In the genomic region with DNA sequence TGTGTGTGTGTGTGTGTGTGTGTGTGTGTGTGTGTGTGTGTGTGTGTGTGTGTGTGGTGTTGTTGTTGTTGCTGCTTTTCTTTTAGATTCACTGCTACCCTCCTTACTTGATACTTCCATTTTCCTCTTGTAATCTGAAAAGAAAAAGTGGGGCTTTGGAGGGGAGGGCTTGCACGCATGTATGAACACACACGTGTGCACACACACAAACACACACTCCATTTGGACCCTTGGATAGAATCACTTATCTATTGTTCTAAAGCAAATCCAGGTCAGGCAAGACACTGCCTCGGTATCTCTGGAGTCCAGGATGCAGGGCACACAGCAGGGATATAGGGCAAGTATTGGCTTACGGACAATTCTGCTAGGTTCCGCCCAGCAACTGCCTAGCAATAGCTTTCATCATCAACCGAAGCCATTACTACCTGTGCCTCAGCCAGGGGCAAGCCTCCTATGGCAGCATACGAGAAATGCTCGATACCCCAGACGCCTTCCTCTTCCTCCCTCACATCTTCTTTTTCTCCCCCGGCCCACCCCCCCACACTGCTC, we compare ENCODE assay signal across 10 mouse cellular contexts. TPM values are rescaled to one million over a fixed set of nuclear protein-coding genes. Genes with fewer than 3 reads are reported as not detected.
DNase-seq lines count a peak whose midpoint lies in the region; ATAC-seq lines count a peak whose summit lies in the region.
"Had no signal": no experiment of that assay in that cellular context is flagged by ENCODE, and none has a peak within 500 bp of the region (broad histone marks: within the 10 kb centered on the region; RNA-seq: fewer than 3 reads in every experiment).

No protein-coding gene starts in this region.

- H3K27ac ChIP-seq in heart, embryonic 12.5 days (ENCODE audit: poor library complexity, severe bottlenecking), result peak overlapping the region; percentile 84
- peak overlapping the region; percentile 42; the same call in 1 of the 2 replicates for H3K27ac ChIP-seq in lung, embryonic 16.5 days (ENCODE audit: low read length)
- H3K27ac ChIP-seq in forebrain, embryonic 13.5 days, result peak overlapping the region; percentile 77
- H3K27ac ChIP-seq in midbrain, embryonic 16.5 days (ENCODE audit: low read length), result no peak overlapping the region

- no peak overlapping the region for H3K4me2 ChIP-seq in heart, embryonic 12.5 days
- no peak overlapping the region for H3K4me2 ChIP-seq in lung, embryonic 16.5 days (ENCODE audit: low read depth, low read length)
- no peak overlapping the region for H3K4me2 ChIP-seq in forebrain, embryonic 13.5 days
- H3K4me2 ChIP-seq in midbrain, embryonic 16.5 days (ENCODE audit: low read length), result no peak overlapping the region
- H3K4me2 ChIP-seq: limb, embryonic 13.5 days had no signal

- peaks cover 26% of the 10 kb centered on the region for H3K4me1 ChIP-seq in heart, embryonic 12.5 days (replicated peaks)
- peaks cover 12% of the 10 kb centered on the region for H3K4me1 ChIP-seq in lung, embryonic 16.5 days (replicated peaks; ENCODE audit: control insufficient read depth, insufficient read depth, low read length)
- peaks cover 21% of the 10 kb centered on the region for H3K4me1 ChIP-seq in forebrain, embryonic 13.5 days
- 0 out of 2 replicates have a peak, but pooled peaks cover 4% of the 10 kb centered on the region for H3K4me1 ChIP-seq in midbrain, embryonic 16.5 days (ENCODE audit: control insufficient read depth, insufficient read depth, low read length)

- ATAC-seq in heart, embryonic 12.5 days (ENCODE audit: insufficient number of reproducible peaks, low FRiP score), result no peak
- peak; percentile 11; the same call in 1 of the 2 replicates for ATAC-seq in lung, embryonic 16.5 days (ENCODE audit: low read depth)
- ATAC-seq in forebrain, embryonic 13.5 days, result peak; percentile 31; the same call in 1 of the 2 replicates
- ATAC-seq in midbrain, embryonic 16.5 days, result peak; percentile 43

- H3K36me3 ChIP-seq in heart, embryonic 12.5 days, result peaks cover 2% of the 10 kb centered on the region; the same call in 1 of the 2 replicates
- peaks cover 10% of the 10 kb centered on the region for H3K36me3 ChIP-seq in lung, embryonic 16.5 days (ENCODE audit: control insufficient read depth, insufficient read depth, low read length)
- H3K36me3 ChIP-seq in forebrain, embryonic 13.5 days (ENCODE audit: poor library complexity, severe bottlenecking), result peaks cover 4% of the 10 kb centered on the region; the same call in 1 of the 2 replicates
- no peaks in the 10 kb centered on the region for H3K36me3 ChIP-seq in midbrain, embryonic 16.5 days (ENCODE audit: control insufficient read depth, insufficient read depth, low read length)

- 66% methylated on average over 10 of the region's 10 CpGs for WGBS in heart, embryonic 12.5 days
- 67% methylated on average over 10 of the region's 10 CpGs for WGBS in lung, embryonic 16.5 days
- WGBS in forebrain, embryonic 13.5 days, result 44% methylated on average over 10 of the region's 10 CpGs
- WGBS in midbrain, embryonic 16.5 days, result 37% methylated on average over 10 of the region's 10 CpGs

- H3K9me3 ChIP-seq in heart, embryonic 12.5 days (replicated peaks), result no peaks in the 10 kb centered on the region
- H3K9me3 ChIP-seq in lung, embryonic 16.5 days (ENCODE audit: control insufficient read depth, low read length), result no peaks in the 10 kb centered on the region
- H3K9me3 ChIP-seq in forebrain, embryonic 13.5 days (replicated peaks), result no peaks in the 10 kb centered on the region
- H3K9me3 ChIP-seq in midbrain, embryonic 16.5 days (replicated peaks; ENCODE audit: control insufficient read depth, low read length, poor library complexity, severe bottlenecking), result no peaks in the 10 kb centered on the region
- H3K9me3 ChIP-seq: limb, embryonic 13.5 days had no signal

- DNase-seq in heart, adult 9 months (ENCODE audit: low spot score in 2 of 2), result no peak
- DNase-seq in lung, postnatal 36 days, result no peak
- DNase-seq in kidney, postnatal 14 days, result no peak
- no peak for DNase-seq in right cerebral cortex, postnatal 4 days
- DNase-seq: kidney, adult 2 months had no signal

- H3K4me3 ChIP-seq in heart, embryonic 12.5 days, result no peak overlapping the region
- H3K4me3 ChIP-seq in lung, embryonic 16.5 days (ENCODE audit: low read length), result no peak overlapping the region
- no peak overlapping the region for H3K4me3 ChIP-seq in forebrain, embryonic 13.5 days
- H3K4me3 ChIP-seq in midbrain, embryonic 16.5 days (ENCODE audit: low read depth, low read length), result no peak overlapping the region
- H3K4me3 ChIP-seq: limb, embryonic 13.5 days had no signal

- no peaks in the 10 kb centered on the region for H3K27me3 ChIP-seq in heart, embryonic 12.5 days (replicated peaks)
- no peaks in the 10 kb centered on the region for H3K27me3 ChIP-seq in lung, embryonic 16.5 days (ENCODE audit: control insufficient read depth, insufficient read depth, low read depth, low read length)
- no peaks in the 10 kb centered on the region for H3K27me3 ChIP-seq in forebrain, embryonic 13.5 days
- H3K27me3 ChIP-seq in midbrain, embryonic 16.5 days (ENCODE audit: control insufficient read depth, insufficient read depth, low read depth, low read length), result no peaks in the 10 kb centered on the region
- H3K27me3 ChIP-seq: limb, embryonic 13.5 days had no signal

- H3K9ac ChIP-seq in heart, embryonic 12.5 days, result no peak overlapping the region
- H3K9ac ChIP-seq in lung, embryonic 16.5 days (ENCODE audit: low read length), result no peak overlapping the region
- no peak overlapping the region for H3K9ac ChIP-seq in forebrain, embryonic 13.5 days
- no peak overlapping the region for H3K9ac ChIP-seq in midbrain, embryonic 16.5 days (ENCODE audit: low read depth, low read length)
- H3K9ac ChIP-seq: limb, embryonic 13.5 days had no signal

RNA-seq across cellular contexts. Expression of a gene that starts 45.2 kb away (rescaled TPM):
- polyA plus RNA-seq in heart, embryonic 12.5 days (2016; fragmentation: Nextera tagmentation; extraction: Ambion mirVana), result 7.6 and 8.5 TPM in 2 replicates
- 9.5 and 10.5 TPM in 2 replicates for polyA plus RNA-seq in lung, embryonic 16.5 days (2015; fragmentation: Nextera tagmentation; extraction: Ambion mirVana)
- 10.4 and 12.2 TPM in 2 replicates for polyA plus RNA-seq in forebrain, embryonic 13.5 days (2015; fragmentation: Nextera tagmentation; extraction: Ambion mirVana)
- polyA plus RNA-seq in midbrain, embryonic 16.5 days (2015; fragmentation: Nextera tagmentation; extraction: Ambion mirVana), result 5.2 and 6.8 TPM in 2 replicates
